30 mouse cellular contexts compared by ENCODE assay signal in the genomic region with DNA sequence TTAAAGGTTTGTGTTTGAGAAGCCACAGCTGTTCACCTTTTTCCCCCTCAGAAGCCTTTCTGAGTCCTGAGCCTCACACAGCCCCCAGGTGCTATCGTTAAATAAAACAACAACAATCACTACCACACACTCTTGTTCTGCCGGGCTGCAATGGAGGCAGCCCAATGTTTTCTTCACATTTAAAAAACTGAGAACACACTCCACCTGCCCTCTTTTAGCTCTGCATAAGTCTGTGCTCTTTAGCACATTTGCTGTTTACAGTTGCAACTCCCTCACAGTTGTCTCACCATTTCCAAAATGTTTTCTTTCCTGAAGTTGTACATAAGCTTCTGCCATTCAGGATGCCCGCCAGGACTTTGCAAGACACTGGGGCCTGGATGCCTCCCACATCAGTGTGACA. TPM values are rescaled to one million over a fixed set of nuclear protein-coding genes. Genes with fewer than 3 reads are reported as not detected.
"Had no signal": no experiment of that assay in that cellular context is flagged by ENCODE, and none has a peak within 500 bp of the region (broad histone marks: within the 10 kb centered on the region; RNA-seq: fewer than 3 reads in every experiment).

No protein-coding gene starts in this region.

- H3K9me3 ChIP-seq: heart, embryonic 10.5 days; heart, embryonic 12.5 days; hindbrain, embryonic 13.5 days; hindbrain, embryonic 15.5 days; limb, embryonic 10.5 days; limb, embryonic 12.5 days; liver, embryonic 13.5 days; liver, embryonic 15.5 days had no signal

- H3K9ac ChIP-seq: heart, embryonic 12.5 days; hindbrain, embryonic 13.5 days; hindbrain, embryonic 15.5 days; limb, embryonic 12.5 days; liver, embryonic 13.5 days; liver, embryonic 15.5 days had no signal

- H3K4me2 ChIP-seq: heart, embryonic 12.5 days; hindbrain, embryonic 13.5 days; hindbrain, embryonic 15.5 days; limb, embryonic 12.5 days; liver, embryonic 11.5 days; liver, embryonic 13.5 days; liver, embryonic 15.5 days had no signal

- H3K4me1 ChIP-seq: heart, embryonic 10.5 days; heart, embryonic 12.5 days; hindbrain, embryonic 13.5 days; hindbrain, embryonic 15.5 days; limb, embryonic 10.5 days; limb, embryonic 12.5 days; liver, embryonic 13.5 days; liver, embryonic 15.5 days had no signal

- DNase-seq: gastrocnemius, postnatal 14 days; gastrocnemius, postnatal 36 days; heart, adult 18-20 months; heart, postnatal 14 days; heart, postnatal 36 days; kidney, adult 11 months; kidney, adult 8-10 months; kidney, postnatal 10 days; kidney, postnatal 25 days; kidney, postnatal 4 days; liver; liver, embryonic 13.5 days; lung, adult 18-20 months had no signal

- ATAC-seq: hindbrain, postnatal 0 days; intestine, embryonic 16.5 days had no signal

- H3K36me3 ChIP-seq: heart, embryonic 10.5 days; heart, embryonic 12.5 days; hindbrain, embryonic 13.5 days; hindbrain, embryonic 15.5 days; limb, embryonic 10.5 days; limb, embryonic 12.5 days; liver, embryonic 13.5 days; liver, embryonic 15.5 days had no signal

- H3K4me3 ChIP-seq: heart, embryonic 10.5 days; heart, embryonic 12.5 days; hindbrain, embryonic 13.5 days; hindbrain, embryonic 15.5 days; layer of hippocampus, adult 2 months; left cerebral cortex, adult 2 months; limb, embryonic 10.5 days; limb, embryonic 12.5 days; liver, embryonic 13.5 days; liver, embryonic 15.5 days had no signal

- H3K27ac ChIP-seq: heart, embryonic 10.5 days; hindbrain, embryonic 13.5 days; hindbrain, embryonic 15.5 days; hindbrain, postnatal 0 days; layer of hippocampus, adult 2 months; left cerebral cortex, adult 2 months; limb, embryonic 10.5 days; limb, embryonic 12.5 days; liver, embryonic 13.5 days; liver, embryonic 15.5 days had no signal

RNA-seq across cellular contexts. Expression of a gene that starts 10.6 kb away (rescaled TPM):
- total RNA-seq: heart, adult 18-20 months; heart, adult 8-10 months; heart, postnatal 14 days; heart, postnatal 36 days; hematopoietic stem cell, adult 5-6 weeks had no signal
- polyA plus RNA-seq: heart, embryonic 14.5 days; heart, embryonic 16.5 days; kidney, embryonic 14.5 days had no signal
